Mouse (Mus musculus) liver, adult 2 months (tissue): ENCODE data around the gene Rgmb. TPM values are rescaled to one million over a fixed set of nuclear protein-coding genes. Genes with fewer than 3 reads are reported as not detected.

Experiments used
- DNase-seq: peaks from one replicate; pipeline ENCODE4 v3.0.0-alpha.2; 2011; ENCODE audit warnings: low read depth, low spot score; ENCODE audit errors: extremely low read depth
- H3K27ac ChIP-seq: fragments of 200-500 bp; replicated peaks from 2 replicates; pipeline ENCODE4 v1.5.1; 2012; ENCODE audit warnings: low read depth, mild to moderate bottlenecking, control low read depth, inconsistent platforms, low read length; ENCODE audit not compliant: insufficient read depth
- H3K27me3 ChIP-seq: fragments of 200-500 bp; 2 replicates; pipeline ENCODE4 v1.6.1; 2012; ENCODE audit warnings: mild to moderate bottlenecking, moderate library complexity, low read length, inconsistent platforms; ENCODE audit not compliant: control insufficient read depth, insufficient read depth
- H3K36me3 ChIP-seq: fragments of 200-500 bp; 2 replicates; pipeline ENCODE4 v1.6.1; 2012; ENCODE audit warnings: low read length, inconsistent platforms; ENCODE audit not compliant: control insufficient read depth, insufficient read depth
- H3K4me1 ChIP-seq: fragments of 200-500 bp; 2 replicates; pipeline ENCODE4 v1.6.1; 2011; ENCODE audit warnings: low read length; ENCODE audit not compliant: control insufficient read depth, insufficient read depth
- H3K4me3 ChIP-seq: fragments of 200-500 bp; 2 replicates; pipeline ENCODE4 v1.5.1; 2011; ENCODE audit warnings: low read depth, mild to moderate bottlenecking, control low read depth, low read length, moderate library complexity; ENCODE audit not compliant: insufficient read depth
- H3K79me2 ChIP-seq: fragments of 200-500 bp; 2 replicates; pipeline ENCODE4 v1.6.1; 2012; ENCODE audit warnings: inconsistent platforms, mild to moderate bottlenecking, low read length, moderate library complexity; ENCODE audit not compliant: control insufficient read depth, insufficient read depth
- H3K9ac ChIP-seq: fragments of 200-500 bp; 2 replicates; pipeline ENCODE4 v1.6.1; 2012; ENCODE audit warnings: low read depth, mild to moderate bottlenecking, control low read depth, inconsistent platforms, low read length
- CTCF ChIP-seq: fragments of 200-500 bp; IDR thresholded peaks from 2 replicates; pipeline ENCODE4 v1.5.1; 2011; ENCODE audit warnings: low read depth, low read length, control low read depth
- POLR2A ChIP-seq: fragments of 200-500 bp; IDR thresholded peaks from 2 replicates; pipeline ENCODE4 v1.6.1; 2011; ENCODE audit warnings: low read length, control low read depth; ENCODE audit not compliant: insufficient read depth; ENCODE audit errors: extremely low read depth
- WGBS: fragments of 180-500 bp; shearing (Covaris S2); methylation state at CpG from one replicate; pipeline ENCODE4 v1.1.7; 2018; 5-methylcytosine and 5-hydroxymethylcytosine counted together
- polyA plus RNA-seq: library from polyadenylated mRNA; depleted of rRNA; stranded (reverse); fragments of >200 nt; gene quantifications from 2 replicates; pipeline ENCODE4 v1.2.3, GENCODE M21; 2012
- total RNA-seq: library from RNA; depleted of rRNA; stranded (reverse); fragments of >200 nt; gene quantifications from 2 replicates; pipeline ENCODE4 v1.2.3, GENCODE M21; 2014

Gene Rgmb
- total and polyA plus RNA-seq, 2 experiments: 1.6 to 1.7 TPM

- no peaks in the 10 kb centered on the region for H3K36me3 ChIP-seq
- peak; percentile 17 for DNase-seq
- no peaks in the 10 kb centered on the region for H3K4me1 ChIP-seq
- H3K27me3 ChIP-seq: peaks cover 3% of the 10 kb centered on the region; the same call in 1 of the 2 replicates
- no peak for TF ChIP-seq POLR2A
- 0 out of 2 replicates have a peak, but pooled peaks have one; percentile 25 for TF ChIP-seq CTCF
- no peaks in the 10 kb centered on the region for H3K79me2 ChIP-seq
- WGBS: 20% methylated on average over 3 of the region's 3 CpGs
- no peak overlapping the region for H3K4me3 ChIP-seq
- no peak overlapping the region for H3K27ac ChIP-seq
- H3K9ac ChIP-seq: no peak overlapping the region
These were observed 43.8 kb downstream of the Rgmb start for GRCm38 (mm10) chr17:15787036-15787435.

GRCm38 (mm10) chr17:15777979-15778378 lies 52.9 kb downstream of the Rgmb start:
- no peaks in the 10 kb centered on the region for H3K27me3 ChIP-seq
- no peaks in the 10 kb centered on the region for H3K4me1 ChIP-seq
- WGBS: 82% methylated on average over 6 of the region's 6 CpGs
- no peaks in the 10 kb centered on the region for H3K79me2 ChIP-seq
- H3K36me3 ChIP-seq: no peaks in the 10 kb centered on the region
- H3K4me3 ChIP-seq: no peak overlapping the region
- DNase-seq: no peak
- TF ChIP-seq POLR2A (no peak), CTCF (no peak)
- H3K27ac ChIP-seq: no peak overlapping the region
- no peak overlapping the region for H3K9ac ChIP-seq

GRCm38 (mm10) chr17:15776349-15776748 lies 54.5 kb downstream of the Rgmb start:
- Histone ChIP-seq H3K4me3 (no peak overlapping the region), H3K27me3 (no peaks in the 10 kb centered on the region), H3K79me2 (no peaks in the 10 kb centered on the region), H3K36me3 (peaks cover 5% of the 10 kb centered on the region), H3K4me1 (no peaks in the 10 kb centered on the region), H3K9ac (no peak overlapping the region), H3K27ac (no peak overlapping the region)
- no peak for DNase-seq
- WGBS: 84% methylated on average over 5 of the region's 5 CpGs
- TF ChIP-seq CTCF: no peak

GRCm38 (mm10) chr17:15774565-15775215 lies 56.1 kb downstream of the Rgmb start:
- TF ChIP-seq CTCF (no peak), POLR2A (no peak)
- H3K27ac ChIP-seq: no peak overlapping the region
- H3K4me1 ChIP-seq: no peaks in the 10 kb centered on the region
- H3K4me3 ChIP-seq: no peak overlapping the region
- H3K36me3 ChIP-seq: peaks cover 20% of the 10 kb centered on the region
- H3K79me2 ChIP-seq: no peaks in the 10 kb centered on the region
- peak; percentile 58 for DNase-seq
- no peak overlapping the region for H3K9ac ChIP-seq
- no peaks in the 10 kb centered on the region for H3K27me3 ChIP-seq
- WGBS: 39% methylated on average over 5 of the region's 5 CpGs

GRCm38 (mm10) chr17:15773956-15774355 lies 56.9 kb downstream of the Rgmb start:
- no peak overlapping the region for H3K9ac ChIP-seq
- TF ChIP-seq POLR2A: no peak
- TF ChIP-seq CTCF: no peak
- H3K4me3 ChIP-seq: no peak overlapping the region
- H3K27ac ChIP-seq: no peak overlapping the region
- DNase-seq: no peak
- no peaks in the 10 kb centered on the region for H3K79me2 ChIP-seq
- H3K27me3 ChIP-seq: no peaks in the 10 kb centered on the region
- 87% methylated on average over 6 of the region's 6 CpGs for WGBS
- H3K36me3 ChIP-seq: peaks cover 27% of the 10 kb centered on the region
- H3K4me1 ChIP-seq: no peaks in the 10 kb centered on the region

GRCm38 (mm10) chr17:15769081-15769724 lies 61.6 kb downstream of the Rgmb start:
- Histone ChIP-seq H3K27me3 (no peaks in the 10 kb centered on the region), H3K27ac (no peak overlapping the region), H3K4me3 (no peak overlapping the region), H3K9ac (no peak overlapping the region), H3K36me3 (peaks cover 59% of the 10 kb centered on the region), H3K79me2 (no peaks in the 10 kb centered on the region), H3K4me1 (no peaks in the 10 kb centered on the region)
- no peak for TF ChIP-seq POLR2A
- TF ChIP-seq CTCF: no peak
- peak; percentile 47 for DNase-seq
- WGBS: 52% methylated on average over 7 of the region's 7 CpGs
